Mouse (Mus musculus): ENCODE data around the gene Foxc1.

GRCm38 (mm10) chr13:31828446-31828845, 22.0 kb downstream of the Foxc1 start:
- TF ChIP-seq CTCF (IDR thresholded peaks at IDR 0.05) = no peak
- no peak for TF ChIP-seq POLR2A (IDR thresholded peaks at IDR 0.05; ENCODE audit: insufficient read depth, low read depth, low read length)
